Mouse (Mus musculus) liver, adult 2 months (tissue): ENCODE data around the gene Aqp2.

Experiments used
- CTCF ChIP-seq: fragments of 200-500 bp; IDR thresholded peaks from 2 replicates; pipeline ENCODE4 v1.5.1; 2011; ENCODE audit warnings: low read depth, low read length, control low read depth
- POLR2A ChIP-seq: fragments of 200-500 bp; IDR thresholded peaks from 2 replicates; pipeline ENCODE4 v1.6.1; 2011; ENCODE audit warnings: low read length, control low read depth; ENCODE audit not compliant: insufficient read depth; ENCODE audit errors: extremely low read depth

DNA sequence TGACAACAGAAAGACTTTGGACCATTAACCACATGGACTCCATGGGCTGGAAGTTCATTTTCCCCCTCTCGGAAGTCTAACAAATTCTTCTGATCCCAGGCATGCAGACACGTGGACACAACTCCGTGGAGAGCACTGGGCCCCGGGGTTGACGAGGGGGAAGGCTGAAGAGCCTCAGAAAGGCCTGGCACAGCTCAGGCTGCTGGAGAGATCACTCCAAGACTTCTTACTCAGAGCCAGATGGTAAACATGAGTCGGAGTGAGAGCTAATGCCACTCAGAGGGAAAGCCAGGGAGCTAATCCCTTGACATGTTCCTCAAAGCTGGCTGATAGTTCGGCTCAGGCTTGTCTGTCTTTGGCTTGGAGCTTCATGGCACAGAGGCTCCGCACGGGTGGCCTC, 36.4 kb downstream of the Aqp2 start:
- TF ChIP-seq POLR2A: no peak
- TF ChIP-seq CTCF: no peak
